19 mouse cellular contexts compared by ENCODE assay signal in genomic region chr17:29332186-29332685, GRCm38 (mm10). TPM values are rescaled to one million over a fixed set of nuclear protein-coding genes. Genes with fewer than 3 reads are reported as not detected.
DNase-seq lines count a peak whose midpoint lies in the region; ATAC-seq lines count a peak whose summit lies in the region.
"Had no signal": no experiment of that assay in that cellular context is flagged by ENCODE, and none has a peak within 500 bp of the region (broad histone marks: within the 10 kb centered on the region; RNA-seq: fewer than 3 reads in every experiment).

No protein-coding gene starts in this region.

- peak; percentile 23 for DNase-seq in cerebellum, adult 8-10 months
- no peak for DNase-seq in cerebellum, postnatal 36 days
- no peak for DNase-seq in hindbrain, embryonic 14.5 days (ENCODE audit: low spot score)
- DNase-seq in testis, postnatal 10 days (ENCODE audit: low spot score) = peak; percentile 49
- DNase-seq in testis, postnatal 14 days (ENCODE audit: low spot score) = no peak
- peak; percentile 78 for DNase-seq in thymus, postnatal 4 days
- DNase-seq: adrenal gland, postnatal 10 days; cerebellum, adult 18-20 months; forebrain, postnatal 0 days; kidney, adult 18-20 months; kidney, postnatal 10 days; retina, postnatal 1 day; right cerebral cortex, postnatal 4 days had no signal

- no peak for ATAC-seq in hindbrain, embryonic 14.5 days (ENCODE audit: low FRiP score)
- ATAC-seq in hindbrain, embryonic 13.5 days (ENCODE audit: low FRiP score) = no peak
- ATAC-seq in megakaryocyte progenitor cell, adult 5-6 weeks (replicated peaks; ENCODE audit: poor library complexity) = no peak
- ATAC-seq: forebrain, postnatal 0 days; lung, postnatal 0 days had no signal

- no peak overlapping the region for H3K4me2 ChIP-seq in hindbrain, embryonic 14.5 days (replicated peaks)
- H3K4me2 ChIP-seq in hindbrain, embryonic 13.5 days = no peak overlapping the region
- H3K4me2 ChIP-seq: liver, embryonic 15.5 days had no signal

- H3K4me3 ChIP-seq in hindbrain, embryonic 14.5 days (replicated peaks; ENCODE audit: low read length) = no peak overlapping the region
- no peak overlapping the region for H3K4me3 ChIP-seq in hindbrain, embryonic 13.5 days
- H3K4me3 ChIP-seq: embryonic facial prominence, embryonic 10.5 days; left cerebral cortex, adult 2 months; liver, embryonic 15.5 days had no signal

- H3K27ac ChIP-seq in hindbrain, embryonic 14.5 days = 0 out of 2 replicates have a peak overlapping the region, but pooled peaks have one; percentile 52
- H3K27ac ChIP-seq in hindbrain, embryonic 13.5 days = no peak overlapping the region; the same call in 1 of the 2 replicates
- H3K27ac ChIP-seq: embryonic facial prominence, embryonic 10.5 days; liver, embryonic 15.5 days had no signal

- H3K9ac ChIP-seq in hindbrain, embryonic 14.5 days = no peak overlapping the region
- H3K9ac ChIP-seq in hindbrain, embryonic 13.5 days = no peak overlapping the region
- H3K9ac ChIP-seq: forebrain, postnatal 0 days; liver, embryonic 15.5 days had no signal

- H3K27me3 ChIP-seq in hindbrain, embryonic 14.5 days (ENCODE audit: control insufficient read depth, insufficient read depth, low read length) = no peaks in the 10 kb centered on the region
- H3K27me3 ChIP-seq in hindbrain, embryonic 13.5 days = 0 out of 2 replicates have a peak, but pooled peaks cover 10% of the 10 kb centered on the region

- H3K36me3 ChIP-seq in hindbrain, embryonic 14.5 days (replicated peaks; ENCODE audit: control insufficient read depth, insufficient read depth) = peaks cover 64% of the 10 kb centered on the region
- H3K36me3 ChIP-seq in hindbrain, embryonic 13.5 days = peaks cover 69% of the 10 kb centered on the region

- H3K9me3 ChIP-seq in hindbrain, embryonic 14.5 days (ENCODE audit: control insufficient read depth, low read length) = no peaks in the 10 kb centered on the region
- no peaks in the 10 kb centered on the region for H3K9me3 ChIP-seq in hindbrain, embryonic 13.5 days
- H3K9me3 ChIP-seq: embryonic facial prominence, embryonic 10.5 days; liver, embryonic 15.5 days had no signal

- WGBS in hindbrain, embryonic 14.5 days = 94% methylated on average over 4 of the region's 4 CpGs
- WGBS in hindbrain, embryonic 13.5 days = 83% methylated on average over 4 of the region's 4 CpGs

- H3K4me1 ChIP-seq in hindbrain, embryonic 14.5 days (replicated peaks; ENCODE audit: control insufficient read depth, insufficient read depth, low read length) = peaks cover 6% of the 10 kb centered on the region
- H3K4me1 ChIP-seq in hindbrain, embryonic 13.5 days (replicated peaks) = peaks cover 30% of the 10 kb centered on the region

RNA-seq across cellular contexts. Expression of gene Pi16, which starts 14.8 kb away (rescaled TPM):
- polyA plus RNA-seq in hindbrain, embryonic 14.5 days (2014; fragmentation: Nextera tagmentation; extraction: Ambion mirVana) = 0.84 and 0.85 TPM in 2 replicates
- polyA plus RNA-seq in hindbrain, embryonic 13.5 days (2015; fragmentation: Nextera tagmentation; extraction: Ambion mirVana) = 1.3 and 2.0 TPM in 2 replicates
- total RNA-seq in megakaryocyte progenitor cell, adult 5-6 weeks (2015) = 3.5 and 4.8 TPM in 2 replicates
- total RNA-seq in megakaryocyte progenitor cell, adult 5-6 weeks (2017) = 5.8 and 8.5 TPM in 2 replicates

RNA-seq across cellular contexts. Expression of gene Mtch1, which starts 15.5 kb away (rescaled TPM):
- 530 and 564 TPM in 2 replicates for polyA plus RNA-seq in hindbrain, embryonic 14.5 days (2014; fragmentation: Nextera tagmentation; extraction: Ambion mirVana)
- 423 TPM in 2 replicates for polyA plus RNA-seq in hindbrain, embryonic 13.5 days (2015; fragmentation: Nextera tagmentation; extraction: Ambion mirVana)
- total RNA-seq in megakaryocyte progenitor cell, adult 5-6 weeks (2015) = 85.3 and 89.2 TPM in 2 replicates
- total RNA-seq in megakaryocyte progenitor cell, adult 5-6 weeks (2017) = 54.9 and 61.7 TPM in 2 replicates

RNA-seq across cellular contexts. Expression of gene Fgd2, which starts 28.5 kb away (rescaled TPM):
- polyA plus RNA-seq in hindbrain, embryonic 14.5 days (2014; fragmentation: Nextera tagmentation; extraction: Ambion mirVana) = 3.8 and 4.9 TPM in 2 replicates
- polyA plus RNA-seq in hindbrain, embryonic 13.5 days (2015; fragmentation: Nextera tagmentation; extraction: Ambion mirVana) = 3.8 and 5.3 TPM in 2 replicates
- 19.1 and 22.0 TPM in 2 replicates for total RNA-seq in megakaryocyte progenitor cell, adult 5-6 weeks (2015)
- 19.6 and 28.5 TPM in 2 replicates for total RNA-seq in megakaryocyte progenitor cell, adult 5-6 weeks (2017)

Comparison
In these comparisons a context has a peak if more than half of its experiments do, and no peak if none do; other contexts are left out.
1. DNase-seq: peak in cerebellum, adult 8-10 months (single experiment), testis, postnatal 10 days (single experiment) and thymus, postnatal 4 days (single experiment); none in cerebellum, postnatal 36 days (0 of 2), hindbrain, embryonic 14.5 days (single experiment) and testis, postnatal 14 days (single experiment).